Mouse (Mus musculus) hindbrain, embryonic 16.5 days (tissue): ENCODE data around the gene C2cd4b. TPM values are rescaled to one million over a fixed set of nuclear protein-coding genes. Genes with fewer than 3 reads are reported as not detected.

Experiments used
- ATAC-seq: fragments of 200-750 bp; cut with Nextera tagmentation; 2 replicates; pipeline ENCODE4 v1.8.0; 2017; ENCODE audit warnings: moderate TSS enrichment, moderate library complexity
- H3K27ac ChIP-seq: fragments of 300-500 bp; sonication (generic); 2 replicates; pipeline ENCODE4 v1.5.1; 2014; ENCODE audit warnings: low read depth, mild to moderate bottlenecking, control low read depth, low read length, moderate library complexity
- H3K27me3 ChIP-seq: fragments of 300-500 bp; sonication (generic); replicated peaks from 2 replicates; pipeline ENCODE4 v1.6.1; 2014; ENCODE audit warnings: low read length; ENCODE audit not compliant: control insufficient read depth, insufficient read depth
- H3K36me3 ChIP-seq: fragments of 300-500 bp; sonication (generic); 2 replicates; pipeline ENCODE4 v1.6.1; 2014; ENCODE audit warnings: mild to moderate bottlenecking, low read length, moderate library complexity, mixed read lengths; ENCODE audit not compliant: control insufficient read depth, insufficient read depth
- H3K4me1 ChIP-seq: fragments of 300-500 bp; sonication (generic); 2 replicates; pipeline ENCODE4 v1.6.1; 2014; ENCODE audit warnings: low read depth, low read length; ENCODE audit not compliant: control insufficient read depth, insufficient read depth
- H3K4me2 ChIP-seq: fragments of 300-500 bp; sonication (generic); 2 replicates; pipeline ENCODE4 v1.6.1; 2014; ENCODE audit warnings: mild to moderate bottlenecking, low read length, control low read depth, moderate library complexity
- H3K4me3 ChIP-seq: fragments of 300-500 bp; sonication (generic); 2 replicates; pipeline ENCODE4 v1.5.1; 2014; ENCODE audit warnings: mild to moderate bottlenecking, low read length, control low read depth, moderate library complexity
- H3K9ac ChIP-seq: fragments of 300-500 bp; sonication (generic); 2 replicates; pipeline ENCODE4 v1.6.1; 2014; ENCODE audit warnings: low read depth, mild to moderate bottlenecking, control low read depth, low read length, moderate library complexity
- H3K9me3 ChIP-seq: fragments of 300-500 bp; sonication (generic); 2 replicates; pipeline ENCODE4 v1.6.1; 2014; ENCODE audit warnings: mild to moderate bottlenecking, low read length, moderate library complexity; ENCODE audit not compliant: control insufficient read depth
- WGBS: fragments of 180-500 bp; shearing (Covaris S2); extraction: QIAGEN DNeasy Blood & Tissue Kit; methylation state at CpG from one replicate; pipeline ENCODE4 v1.1.7; 2014; 5-methylcytosine and 5-hydroxymethylcytosine counted together
- polyA plus RNA-seq: library from polyadenylated mRNA; unstranded; fragments of >200 nt; fragmentation: Nextera tagmentation; extraction: Ambion mirVana; gene quantifications from 2 replicates; pipeline ENCODE4 v1.2.1, GENCODE M21; 2015

C2cd4b gene
- polyA plus RNA-seq, 1 experiment from 2014 or later, result 0.34 TPM

GRCm38 (mm10) chr9:67766948-67767347, 7.7 kb downstream of the C2cd4b start:
- no peak overlapping the region for H3K9ac ChIP-seq
- H3K9me3 ChIP-seq, result no peaks in the 10 kb centered on the region
- ATAC-seq, result no peak
- no peak overlapping the region for H3K4me2 ChIP-seq
- 40% methylated on average over 3 of the region's 3 CpGs for WGBS
- no peaks in the 10 kb centered on the region for H3K4me1 ChIP-seq
- no peaks in the 10 kb centered on the region for H3K27me3 ChIP-seq
- no peaks in the 10 kb centered on the region for H3K36me3 ChIP-seq
- H3K27ac ChIP-seq, result no peak overlapping the region
- no peak overlapping the region for H3K4me3 ChIP-seq

GRCm38 (mm10) chr9:67768843-67769242, 9.6 kb downstream of the C2cd4b start:
- Histone ChIP-seq H3K27me3 (no peaks in the 10 kb centered on the region), H3K9me3 (no peaks in the 10 kb centered on the region), H3K4me1 (no peaks in the 10 kb centered on the region), H3K36me3 (no peaks in the 10 kb centered on the region), H3K27ac (no peak overlapping the region), H3K9ac (no peak overlapping the region), H3K4me2 (no peak overlapping the region), H3K4me3 (no peak overlapping the region)
- ATAC-seq, result no peak
- WGBS, result 78% methylated on average over 4 of the region's 4 CpGs

GRCm38 (mm10) chr9:67769401-67769800, 10.2 kb downstream of the C2cd4b start:
- H3K4me3 ChIP-seq, result no peak overlapping the region
- H3K27me3 ChIP-seq, result no peaks in the 10 kb centered on the region
- H3K9ac ChIP-seq, result no peak overlapping the region
- H3K36me3 ChIP-seq, result no peaks in the 10 kb centered on the region
- H3K27ac ChIP-seq, result no peak overlapping the region
- H3K9me3 ChIP-seq, result no peaks in the 10 kb centered on the region
- ATAC-seq, result no peak
- 95% methylated on average over 1 of the region's 1 CpGs for WGBS
- H3K4me1 ChIP-seq, result no peaks in the 10 kb centered on the region
- no peak overlapping the region for H3K4me2 ChIP-seq

- no peaks in the 10 kb centered on the region for H3K27me3 ChIP-seq
- no peaks in the 10 kb centered on the region for H3K36me3 ChIP-seq
- H3K4me1 ChIP-seq, result no peaks in the 10 kb centered on the region
- ATAC-seq, result no peak
- no peak overlapping the region for H3K9ac ChIP-seq
- 82% methylated on average over 7 of the region's 7 CpGs for WGBS
- no peak overlapping the region for H3K27ac ChIP-seq
- no peaks in the 10 kb centered on the region for H3K9me3 ChIP-seq
- H3K4me2 ChIP-seq, result no peak overlapping the region
- H3K4me3 ChIP-seq, result no peak overlapping the region
These were observed 12.1 kb downstream of the C2cd4b start for GRCm38 (mm10) chr9:67771293-67771692.

- Histone ChIP-seq H3K36me3 (no peaks in the 10 kb centered on the region), H3K4me1 (peaks cover 2% of the 10 kb centered on the region; the same call in 1 of the 2 replicates), H3K4me2 (no peak overlapping the region), H3K9ac (no peak overlapping the region), H3K9me3 (no peaks in the 10 kb centered on the region), H3K27me3 (no peaks in the 10 kb centered on the region), H3K4me3 (no peak overlapping the region), H3K27ac (no peak overlapping the region)
- 82% methylated on average over 6 of the region's 6 CpGs for WGBS
- no peak for ATAC-seq
These were observed 15.0 kb downstream of the C2cd4b start for GRCm38 (mm10) chr9:67774201-67774600.

GRCm38 (mm10) chr9:67778553-67778952, 19.3 kb downstream of the C2cd4b start:
- no peak overlapping the region for H3K9ac ChIP-seq
- H3K4me1 ChIP-seq, result peaks cover 2% of the 10 kb centered on the region; the same call in 1 of the 2 replicates
- H3K4me3 ChIP-seq, result no peak overlapping the region
- no peaks in the 10 kb centered on the region for H3K27me3 ChIP-seq
- 29% methylated on average over 8 of the region's 8 CpGs for WGBS
- no peak overlapping the region for H3K27ac ChIP-seq
- peak; percentile 56; the same call in 1 of the 2 replicates for ATAC-seq
- H3K36me3 ChIP-seq, result no peaks in the 10 kb centered on the region
- no peak overlapping the region for H3K4me2 ChIP-seq
- H3K9me3 ChIP-seq, result no peaks in the 10 kb centered on the region

- no peak overlapping the region for H3K9ac ChIP-seq
- no peak for ATAC-seq
- 72% methylated on average over 6 of the region's 6 CpGs for WGBS
These were observed 23.5 kb downstream of the C2cd4b start for GRCm38 (mm10) chr9:67782786-67783185.

GRCm38 (mm10) chr9:67783464-67783863, 24.2 kb downstream of the C2cd4b start:
- Histone ChIP-seq H3K9ac (no peak overlapping the region), H3K4me3 (no peak overlapping the region), H3K4me1 (peaks cover 2% of the 10 kb centered on the region; the same call in 1 of the 2 replicates), H3K27ac (no peak overlapping the region), H3K27me3 (no peaks in the 10 kb centered on the region), H3K36me3 (no peaks in the 10 kb centered on the region), H3K4me2 (no peak overlapping the region), H3K9me3 (no peaks in the 10 kb centered on the region; the same call in 1 of the 2 replicates)
- whole genome bisulfite sequencing, result 80% methylated on average over 3 of the region's 3 CpGs
- no peak for ATAC-seq

More at GRCm38 (mm10) chr9:67782786-67783185, 23.5 kb downstream of the C2cd4b start:
- H3K4me3 ChIP-seq, result no peak overlapping the region
- H3K27ac ChIP-seq, result no peak overlapping the region
- H3K4me2 ChIP-seq, result no peak overlapping the region
- H3K9me3 ChIP-seq, result no peaks in the 10 kb centered on the region; the same call in 1 of the 2 replicates
- H3K27me3 ChIP-seq, result no peaks in the 10 kb centered on the region
- peaks cover 2% of the 10 kb centered on the region; the same call in 1 of the 2 replicates for H3K4me1 ChIP-seq
- H3K36me3 ChIP-seq, result no peaks in the 10 kb centered on the region

GRCm38 (mm10) chr9:67783925-67784324, 24.7 kb downstream of the C2cd4b start:
- Histone ChIP-seq H3K4me2 (no peak overlapping the region), H3K4me1 (no peaks in the 10 kb centered on the region), H3K9me3 (no peaks in the 10 kb centered on the region; the same call in 1 of the 2 replicates), H3K36me3 (no peaks in the 10 kb centered on the region), H3K4me3 (no peak overlapping the region), H3K9ac (no peak overlapping the region), H3K27ac (no peak overlapping the region), H3K27me3 (no peaks in the 10 kb centered on the region)
- no peak for ATAC-seq

- Histone ChIP-seq H3K4me1 (no peaks in the 10 kb centered on the region), H3K9me3 (no peaks in the 10 kb centered on the region; the same call in 1 of the 2 replicates), H3K36me3 (no peaks in the 10 kb centered on the region), H3K4me2 (no peak overlapping the region), H3K4me3 (no peak overlapping the region), H3K27me3 (no peaks in the 10 kb centered on the region), H3K9ac (no peak overlapping the region), H3K27ac (no peak overlapping the region)
- ATAC-seq, result no peak
- WGBS, result 94% methylated on average over 7 of the region's 7 CpGs
These were observed 27.1 kb downstream of the C2cd4b start for GRCm38 (mm10) chr9:67786311-67786710.
